Mouse (Mus musculus): ENCODE measurements at regions not wholly inside any gene's neighbourhood (a gene's known extent, or its start where the extent isn't known, plus 50 kb on each side); places are given as distances from the start of the nearest gene placed in this dataset.

DNA sequence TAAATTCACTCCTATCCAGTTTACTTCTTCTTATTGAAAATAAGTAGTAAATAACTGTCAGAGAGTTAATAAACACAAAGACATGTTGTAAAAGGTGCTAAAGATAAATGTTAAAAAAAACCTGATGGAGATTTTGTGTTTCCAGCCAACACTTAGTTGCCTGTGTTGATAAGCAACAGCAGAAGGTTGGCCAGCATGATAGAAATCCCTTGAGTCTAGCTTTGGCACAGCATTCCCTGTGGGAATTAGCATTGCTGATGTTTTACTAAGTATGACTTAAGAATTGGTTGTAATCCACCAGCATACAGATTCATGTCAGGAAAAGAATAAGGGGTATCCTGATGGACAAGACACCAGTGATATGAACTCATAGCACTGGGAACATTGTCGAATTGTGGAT is 594.3 kb downstream of the Plod2 start:
- no peak for DNase-seq

DNA sequence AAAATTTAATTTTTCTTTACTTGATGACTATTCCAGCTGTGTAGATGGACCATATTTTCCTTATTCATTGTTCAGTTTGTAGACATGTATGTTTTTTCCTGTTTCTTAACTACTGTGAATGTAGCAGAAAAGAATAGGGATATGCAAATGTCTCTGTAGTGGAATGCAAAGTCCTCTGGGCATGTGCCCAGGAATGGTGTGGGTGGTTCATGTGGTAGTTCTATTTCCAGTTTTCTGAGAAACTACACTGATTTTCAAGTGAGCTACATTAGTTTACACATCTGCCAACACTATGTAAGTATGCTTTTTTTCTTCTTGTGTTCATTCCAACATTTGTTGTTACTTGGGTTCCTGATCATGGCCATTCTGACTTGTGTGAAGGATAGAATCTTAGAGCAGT is 628.0 kb downstream of the Plod2 start:
- no peak for DNase-seq

DNA sequence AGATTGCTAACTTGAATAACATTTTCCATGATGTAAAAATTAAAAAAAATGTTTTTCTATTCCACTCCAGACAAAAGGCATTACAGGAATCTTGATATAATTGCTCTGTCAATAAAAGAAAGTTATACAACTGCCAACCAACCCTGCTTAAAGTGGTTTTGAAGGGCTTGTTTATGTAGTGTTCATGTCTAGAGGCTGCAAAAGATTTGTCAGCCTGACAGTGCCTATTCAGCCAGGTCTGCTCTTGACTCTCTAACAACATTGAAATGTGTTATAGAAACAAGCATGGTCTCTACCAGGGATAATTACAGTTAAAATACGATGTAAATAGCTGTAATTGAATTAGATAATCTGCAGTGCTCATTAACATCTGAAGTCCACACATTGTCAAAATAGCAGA is 644.6 kb downstream of the Plod2 start:
- no peak for DNase-seq

DNA sequence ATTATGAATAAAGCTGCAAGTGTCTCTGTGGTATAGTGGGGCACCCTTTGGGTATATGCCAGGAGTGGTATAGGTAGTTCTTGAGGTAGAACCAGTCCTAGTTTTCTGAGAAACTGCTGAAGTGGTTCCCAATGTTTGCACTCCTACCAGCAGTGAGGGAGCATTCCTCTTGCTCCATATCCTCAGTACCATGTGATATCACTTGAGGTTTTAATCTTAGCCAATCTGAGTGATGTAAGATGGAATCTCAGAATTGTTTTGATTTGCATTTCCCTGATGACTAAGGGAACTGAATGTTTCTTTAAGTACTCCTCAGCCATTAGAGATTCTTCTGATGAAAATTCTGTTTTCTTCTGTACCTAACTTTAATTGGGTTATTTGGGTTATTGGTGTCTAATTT is 690.5 kb downstream of the Plod2 start:
- DNase-seq: no peak

DNA sequence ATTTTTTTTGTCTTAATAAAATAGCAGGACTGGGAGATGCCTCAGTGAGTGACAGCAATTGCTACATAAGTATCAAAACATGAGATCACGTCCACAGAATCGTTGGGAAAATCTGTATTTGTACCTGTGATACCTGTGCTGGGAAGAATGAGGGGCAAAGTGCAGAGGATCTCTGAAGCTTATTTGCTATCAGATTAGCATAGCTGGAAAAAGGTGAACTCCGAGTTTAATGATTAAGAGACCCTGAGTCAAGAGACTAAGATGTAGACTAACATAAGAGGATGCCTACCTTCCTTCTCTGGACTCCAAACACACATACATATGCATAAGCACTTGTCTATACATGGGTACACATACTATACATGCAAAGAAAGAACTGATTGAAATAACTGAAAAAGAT is 710.1 kb downstream of the Plod2 start:
- DNase-seq: no peak

DNA sequence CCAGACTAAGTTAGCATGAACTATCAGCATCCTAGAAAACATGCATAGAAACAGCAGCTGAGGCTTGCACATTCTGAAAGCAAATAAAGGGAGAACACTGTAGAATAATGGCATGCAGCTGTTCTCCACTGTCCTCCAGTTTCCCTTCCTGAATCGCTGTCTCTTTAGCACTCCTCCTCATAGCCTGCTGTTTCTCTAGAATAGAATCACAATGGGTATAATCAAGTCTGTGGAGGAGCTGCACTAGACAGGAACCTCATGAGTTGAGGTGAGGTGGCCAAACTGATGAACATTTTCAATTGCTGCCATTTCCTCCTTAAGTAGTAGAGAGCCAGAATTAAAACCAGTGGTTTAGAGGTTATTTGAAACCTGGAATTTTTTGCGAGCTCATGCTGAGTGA is 755.3 kb downstream of the Plod2 start:
- DNase-seq: no peak

DNA sequence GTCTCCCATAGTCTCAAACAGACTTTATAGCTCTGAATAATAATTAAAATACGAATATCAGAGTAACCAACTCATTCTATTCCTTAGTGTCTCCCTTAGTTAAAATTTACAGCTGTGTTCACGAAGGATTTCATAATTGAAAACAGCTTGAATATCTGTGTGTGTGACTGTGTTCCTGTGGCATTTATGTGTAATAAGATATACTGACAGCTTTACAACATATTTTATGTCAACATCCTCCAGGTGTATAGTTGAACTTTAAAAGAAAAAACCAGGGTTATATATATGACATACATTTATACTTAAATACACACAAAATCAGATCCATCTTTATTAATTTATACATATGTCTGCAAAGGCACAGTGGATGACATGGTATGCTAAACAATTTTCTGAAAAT is 764.7 kb downstream of the Plod2 start:
- no peak for DNase-seq

DNA sequence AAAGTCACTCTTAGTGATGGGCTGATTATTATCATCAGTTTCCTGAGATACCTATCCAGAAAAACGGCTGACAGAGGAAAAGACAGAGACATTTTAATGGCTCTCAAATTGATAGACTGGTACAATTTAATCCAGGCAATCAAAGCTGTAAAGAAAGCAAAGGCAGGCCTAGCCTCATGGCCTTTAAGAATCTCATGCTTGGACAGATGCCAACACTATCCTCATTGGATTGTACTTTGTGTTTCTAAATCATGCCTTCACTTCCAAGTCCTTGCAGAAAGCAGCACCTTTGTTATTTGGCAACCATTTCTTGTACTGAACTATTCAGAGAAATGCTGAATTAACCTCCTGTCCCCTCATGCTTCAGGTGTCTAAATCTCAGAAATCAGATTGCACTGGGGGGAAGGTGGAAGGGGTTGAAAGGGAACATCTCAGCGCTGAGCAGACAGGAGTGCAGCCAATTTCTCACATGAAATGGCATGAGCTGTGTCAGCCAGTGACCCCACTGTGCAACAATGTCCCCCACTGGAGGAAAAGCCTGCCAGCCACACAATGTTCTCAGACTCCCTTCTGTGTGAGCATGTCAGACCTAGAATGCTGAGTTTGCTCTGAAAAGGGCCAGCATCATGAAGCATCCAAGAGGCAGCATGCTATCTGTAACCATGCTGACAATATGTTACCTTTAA is 787.1 kb downstream of the Plod2 start:
- no peak for DNase-seq

All from thymus, postnatal 25 days (tissue).